Mouse (Mus musculus): ENCODE results near the gene Slc38a6.

Gene Slc38a6

GRCm38 (mm10) chr12:73286287-73287092 lies at the start of gene Slc38a6, which contains the start of gene Trmt5:
Gene Slc38a6, plus strand, starts transcription at chr12:73286779.
Gene Trmt5, minus strand, starts transcription at chr12:73286710.
- DNase-seq: peak; percentile 97

GRCm38 (mm10) chr12:73241960-73242359 lies 44.6 kb upstream of the Slc38a6 start:
- DNase-seq: peak; percentile 25

GRCm38 (mm10) chr12:73245687-73246086 lies 40.9 kb upstream of the Slc38a6 start:
- no peak for DNase-seq

- no peak for DNase-seq
These were observed 31.6 kb upstream of the Slc38a6 start for GRCm38 (mm10) chr12:73255006-73255405.

GRCm38 (mm10) chr12:73259269-73259668 lies 27.3 kb upstream of the Slc38a6 start:
- no peak for DNase-seq

- DNase-seq: no peak
These were observed 26.2 kb upstream of the Slc38a6 start for GRCm38 (mm10) chr12:73260339-73260738.

- DNase-seq: no peak
These were observed 21.1 kb upstream of the Slc38a6 start for GRCm38 (mm10) chr12:73265381-73265978.

GRCm38 (mm10) chr12:73266597-73266996 lies 20.0 kb upstream of the Slc38a6 start:
- no peak for DNase-seq

- DNase-seq: no peak
These were observed 18.1 kb upstream of the Slc38a6 start for GRCm38 (mm10) chr12:73268497-73268896.

- no peak for DNase-seq
These were observed 17.0 kb upstream of the Slc38a6 start for GRCm38 (mm10) chr12:73269531-73269930.

- DNase-seq: no peak
These were observed 16.6 kb upstream of the Slc38a6 start for GRCm38 (mm10) chr12:73269933-73270332.

GRCm38 (mm10) chr12:73274921-73275320 lies 11.7 kb upstream of the Slc38a6 start:
- DNase-seq: no peak

GRCm38 (mm10) chr12:73287609-73288008 lies 1.0 kb downstream of the Slc38a6 start:
- DNase-seq: peak; percentile 3

- no peak for DNase-seq
These were observed 2.0 kb downstream of the Slc38a6 start for GRCm38 (mm10) chr12:73288626-73289025.

GRCm38 (mm10) chr12:73294884-73295283 lies 8.3 kb downstream of the Slc38a6 start:
- DNase-seq: no peak

- no peak for DNase-seq
These were observed 9.0 kb downstream of the Slc38a6 start for GRCm38 (mm10) chr12:73295505-73296140.

- no peak for DNase-seq
These were observed 12.0 kb downstream of the Slc38a6 start for GRCm38 (mm10) chr12:73298621-73299020.

GRCm38 (mm10) chr12:73300531-73300930 lies 14.0 kb downstream of the Slc38a6 start:
- DNase-seq: no peak

- DNase-seq: no peak
These were observed 18.1 kb downstream of the Slc38a6 start for GRCm38 (mm10) chr12:73304636-73305035.

GRCm38 (mm10) chr12:73307750-73308149 lies 21.2 kb downstream of the Slc38a6 start:
- no peak for DNase-seq

- DNase-seq: no peak
These were observed 22.1 kb downstream of the Slc38a6 start for GRCm38 (mm10) chr12:73308711-73309110.

GRCm38 (mm10) chr12:73317706-73318686 lies 31.4 kb downstream of the Slc38a6 start:
- DNase-seq: no peak

GRCm38 (mm10) chr12:73324180-73324586 lies 37.6 kb downstream of the Slc38a6 start:
- DNase-seq: no peak
